Mouse (Mus musculus): ENCODE measurements around the gene Gm20388. TPM values are rescaled to one million over a fixed set of nuclear protein-coding genes. Genes with fewer than 3 reads are reported as not detected.
A peak's percentile ranks its signal among the peaks of the same experiment; 100 is the strongest.

Gene Gm20388
- polyA plus RNA-seq, 1 experiment from 2014 or later: 4.4 TPM

DNA sequence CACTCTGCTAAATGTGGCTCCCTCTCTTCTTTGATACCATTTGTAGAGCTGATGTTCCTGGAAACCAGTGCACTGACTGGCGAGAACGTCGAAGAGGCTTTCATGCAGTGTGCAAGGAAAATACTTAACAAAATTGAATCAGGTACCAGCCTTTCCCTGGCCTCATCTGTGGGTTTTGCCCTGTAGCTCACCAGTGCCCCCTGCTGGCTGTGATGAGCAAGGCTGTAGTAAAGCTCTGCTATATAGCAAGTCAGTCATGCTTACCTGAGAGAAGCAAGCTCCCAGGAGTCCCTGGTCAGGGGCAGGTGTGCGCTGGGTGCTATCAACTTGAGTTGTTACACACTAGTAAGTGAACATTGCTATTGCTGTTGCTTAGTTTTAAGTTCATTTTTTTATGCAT is 3922.1 kb downstream of the Gm20388 start:
- 98% methylated on average over 4 of the region's 4 CpGs for WGBS
- H3K36me3 ChIP-seq: peaks cover 90% of the 10 kb centered on the region

DNA sequence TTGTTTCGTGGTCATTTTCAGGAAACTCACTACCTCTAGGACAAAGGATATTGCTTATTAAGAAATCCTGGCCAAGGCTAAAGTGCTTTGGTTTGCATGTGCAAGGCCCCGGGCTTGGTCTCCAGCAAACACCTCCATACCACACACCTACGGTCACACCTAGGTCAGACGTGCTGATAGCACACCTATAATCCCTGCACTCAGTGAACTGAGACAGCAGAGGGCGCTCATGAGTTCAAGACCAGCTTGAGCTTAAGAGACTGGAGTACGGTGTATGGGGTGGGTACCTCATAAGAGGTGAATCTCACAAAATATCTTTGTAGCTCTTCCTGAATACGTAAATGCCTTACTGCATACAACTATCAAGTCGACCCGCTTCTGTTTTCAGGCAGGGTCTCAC is 3924.8 kb downstream of the Gm20388 start:
- H3K9ac ChIP-seq (replicated peaks): no peak overlapping the region
- no peak overlapping the region for H3K27ac ChIP-seq
- H3K9me3 ChIP-seq: no peaks in the 10 kb centered on the region; the same call in 1 of the 2 replicates
- H3K36me3 ChIP-seq: peaks cover 65% of the 10 kb centered on the region
- 0 out of 2 replicates have a peak, but pooled peaks have one; percentile 34 for ATAC-seq
- H3K4me2 ChIP-seq (replicated peaks): no peak overlapping the region
- H3K4me3 ChIP-seq (replicated peaks): no peak overlapping the region
- WGBS: 63% methylated on average over 9 of the region's 9 CpGs
- no peaks in the 10 kb centered on the region for H3K27me3 ChIP-seq
- no peaks in the 10 kb centered on the region for H3K4me1 ChIP-seq (replicated peaks)

More for the DNA sequence above, 3922.1 kb downstream of the Gm20388 start:
- H3K27me3 ChIP-seq: no peaks in the 10 kb centered on the region
- H3K9ac ChIP-seq (replicated peaks): no peak overlapping the region
- no peaks in the 10 kb centered on the region; the same call in 1 of the 2 replicates for H3K9me3 ChIP-seq
- H3K4me2 ChIP-seq (replicated peaks): no peak overlapping the region
- H3K4me3 ChIP-seq (replicated peaks): no peak overlapping the region
- H3K27ac ChIP-seq: no peak overlapping the region
- no peaks in the 10 kb centered on the region for H3K4me1 ChIP-seq (replicated peaks)
- ATAC-seq: no peak

DNA sequence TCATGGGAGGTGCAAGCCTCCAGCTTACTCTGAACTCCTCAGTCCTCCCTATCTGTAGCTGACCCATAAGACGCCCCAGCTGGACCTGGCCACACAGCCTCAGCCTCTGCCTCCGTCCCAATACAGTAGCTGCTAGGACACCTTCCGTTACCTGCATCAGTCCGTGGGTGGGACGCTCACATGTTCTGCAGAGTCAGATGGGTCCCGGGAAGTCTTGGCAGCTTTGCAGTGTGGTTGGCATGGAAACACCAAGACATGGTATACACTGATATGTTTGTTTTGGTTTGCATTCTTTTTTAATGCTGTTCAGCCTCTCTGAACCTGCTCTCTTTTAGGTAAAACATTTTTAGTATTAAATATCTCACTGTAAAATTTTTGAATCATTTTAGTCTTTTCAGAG is 3925.7 kb downstream of the Gm20388 start:
- WGBS: 93% methylated on average over 6 of the region's 6 CpGs
- no peaks in the 10 kb centered on the region for H3K4me1 ChIP-seq (replicated peaks)
- H3K4me3 ChIP-seq (replicated peaks): no peak overlapping the region
- no peak for ATAC-seq
- H3K36me3 ChIP-seq: peaks cover 58% of the 10 kb centered on the region
- H3K27ac ChIP-seq: no peak overlapping the region
- no peak overlapping the region for H3K4me2 ChIP-seq (replicated peaks)
- H3K27me3 ChIP-seq: no peaks in the 10 kb centered on the region
- H3K9ac ChIP-seq (replicated peaks): no peak overlapping the region
- H3K9me3 ChIP-seq: no peaks in the 10 kb centered on the region; the same call in 1 of the 2 replicates

- no peak overlapping the region for H3K4me3 ChIP-seq (replicated peaks)
- WGBS: 79% methylated on average over 9 of the region's 9 CpGs
- no peaks in the 10 kb centered on the region for H3K27me3 ChIP-seq
- ATAC-seq: no peak
- H3K4me2 ChIP-seq (replicated peaks): no peak overlapping the region
- H3K4me1 ChIP-seq (replicated peaks): no peaks in the 10 kb centered on the region
- H3K9ac ChIP-seq (replicated peaks): no peak overlapping the region
- H3K9me3 ChIP-seq: no peaks in the 10 kb centered on the region; the same call in 1 of the 2 replicates
- peaks cover 38% of the 10 kb centered on the region for H3K36me3 ChIP-seq
- H3K27ac ChIP-seq: no peak overlapping the region
Observed at GRCm38 (mm10) chr8:123838496-123838895, 3927.9 kb downstream of the Gm20388 start.

- H3K36me3 ChIP-seq: peaks cover 20% of the 10 kb centered on the region
- no peaks in the 10 kb centered on the region for H3K27me3 ChIP-seq
- H3K4me1 ChIP-seq (replicated peaks): no peaks in the 10 kb centered on the region
- no peak overlapping the region for H3K9ac ChIP-seq (replicated peaks)
- ATAC-seq: no peak
- H3K27ac ChIP-seq: no peak overlapping the region
- 94% methylated on average over 15 of the region's 15 CpGs for WGBS
- H3K4me2 ChIP-seq (replicated peaks): no peak overlapping the region
- H3K4me3 ChIP-seq (replicated peaks): no peak overlapping the region
- no peaks in the 10 kb centered on the region; the same call in 1 of the 2 replicates for H3K9me3 ChIP-seq
Observed at GRCm38 (mm10) chr8:123840578-123841345, 3930.1 kb downstream of the Gm20388 start.

DNA sequence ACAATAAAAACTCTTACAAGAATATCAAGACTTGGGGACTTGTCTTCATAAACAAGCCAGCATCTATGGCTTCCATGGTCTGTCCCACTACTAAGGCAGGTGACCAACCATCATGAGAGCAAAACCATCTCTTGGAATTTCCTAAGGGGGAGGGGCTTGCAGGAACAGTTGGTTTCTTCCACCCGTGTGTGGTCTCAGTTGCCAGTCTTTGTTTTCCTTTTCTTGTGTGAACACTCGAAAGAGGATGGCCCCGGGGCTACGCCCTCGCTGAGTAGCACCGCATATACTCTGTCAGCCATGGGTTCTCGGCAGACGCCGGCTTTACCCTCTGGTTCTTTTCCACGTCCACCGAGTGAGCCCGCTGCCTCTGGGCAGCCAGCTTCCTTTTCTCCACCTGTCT is 3931.4 kb downstream of the Gm20388 start:
- ATAC-seq: no peak
- no peak overlapping the region for H3K9ac ChIP-seq (replicated peaks)
- 91% methylated on average over 12 of the region's 12 CpGs for WGBS

GRCm38 (mm10) chr8:123844341-123844740 is 3933.7 kb downstream of the Gm20388 start:
- ATAC-seq: no peak
- Histone ChIP-seq H3K27ac (no peak overlapping the region), H3K4me1 (replicated peaks) (no peaks in the 10 kb centered on the region), H3K4me3 (replicated peaks) (no peak overlapping the region), H3K9ac (replicated peaks) (no peak overlapping the region), H3K27me3 (no peaks in the 10 kb centered on the region), H3K4me2 (replicated peaks) (no peak overlapping the region), H3K36me3 (peaks cover 7% of the 10 kb centered on the region; the same call in 1 of the 2 replicates), H3K9me3 (no peaks in the 10 kb centered on the region)
- WGBS: 89% methylated on average over 7 of the region's 7 CpGs

More for the DNA sequence above, 3931.4 kb downstream of the Gm20388 start:
- peaks cover 14% of the 10 kb centered on the region for H3K36me3 ChIP-seq
- no peaks in the 10 kb centered on the region; the same call in 1 of the 2 replicates for H3K9me3 ChIP-seq
- no peaks in the 10 kb centered on the region for H3K27me3 ChIP-seq
- no peak overlapping the region for H3K4me2 ChIP-seq (replicated peaks)
- no peak overlapping the region for H3K27ac ChIP-seq
- no peaks in the 10 kb centered on the region for H3K4me1 ChIP-seq (replicated peaks)
- H3K4me3 ChIP-seq (replicated peaks): no peak overlapping the region

DNA sequence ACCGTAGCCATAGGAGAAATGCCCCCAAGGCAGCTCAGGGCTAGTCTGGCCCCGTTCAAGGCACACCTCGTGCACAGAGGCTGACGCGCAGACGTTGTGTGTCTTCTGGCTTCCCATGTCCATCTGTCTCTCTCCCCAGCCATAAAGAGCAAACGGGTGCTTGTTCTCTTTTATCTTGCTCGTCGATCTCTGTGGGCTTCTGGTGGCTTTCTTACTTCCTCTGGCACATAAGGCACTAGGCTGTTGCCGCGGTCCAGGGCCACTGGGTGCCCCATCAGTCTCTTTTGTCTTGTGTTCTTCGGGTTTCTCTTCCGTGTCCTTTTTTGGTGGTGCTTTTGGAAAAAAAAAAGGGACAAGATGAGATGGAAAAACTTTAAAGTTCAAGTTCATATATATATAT is 3934.5 kb downstream of the Gm20388 start:
- WGBS: 93% methylated on average over 13 of the region's 13 CpGs
- H3K4me3 ChIP-seq (replicated peaks): no peak overlapping the region
- no peaks in the 10 kb centered on the region for H3K9me3 ChIP-seq
- H3K9ac ChIP-seq (replicated peaks): no peak overlapping the region
- ATAC-seq: no peak
- peaks cover 7% of the 10 kb centered on the region; the same call in 1 of the 2 replicates for H3K36me3 ChIP-seq
- H3K4me1 ChIP-seq (replicated peaks): no peaks in the 10 kb centered on the region
- no peak overlapping the region for H3K4me2 ChIP-seq (replicated peaks)
- H3K27ac ChIP-seq: no peak overlapping the region
- H3K27me3 ChIP-seq: no peaks in the 10 kb centered on the region

DNA sequence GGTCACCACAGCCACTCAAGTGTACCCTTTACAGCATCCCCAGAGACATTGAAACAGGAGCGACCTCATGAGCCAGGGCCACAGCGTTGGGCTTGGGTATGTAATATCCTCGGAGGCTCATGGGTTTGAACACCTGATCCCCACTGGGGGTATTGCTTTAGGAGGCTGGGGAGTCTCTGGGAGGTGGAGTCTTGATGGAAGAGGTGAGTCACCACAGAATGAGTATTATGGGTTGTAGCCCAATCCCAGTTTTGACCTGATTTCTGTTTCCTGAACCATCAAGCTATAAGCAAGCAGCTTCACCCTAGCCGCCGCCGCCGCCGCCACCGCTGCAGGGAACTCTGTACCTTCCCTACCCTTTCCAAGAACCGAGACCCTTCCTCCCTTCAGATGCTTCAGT is 3935.3 kb downstream of the Gm20388 start:
- no peak overlapping the region for H3K4me2 ChIP-seq (replicated peaks)
- H3K4me3 ChIP-seq (replicated peaks): no peak overlapping the region
- H3K9me3 ChIP-seq: no peaks in the 10 kb centered on the region
- no peak overlapping the region for H3K9ac ChIP-seq (replicated peaks)
- 93% methylated on average over 10 of the region's 10 CpGs for WGBS
- no peak overlapping the region for H3K27ac ChIP-seq
- peaks cover 7% of the 10 kb centered on the region; the same call in 1 of the 2 replicates for H3K36me3 ChIP-seq
- no peak for ATAC-seq
- no peaks in the 10 kb centered on the region for H3K4me1 ChIP-seq (replicated peaks)
- H3K27me3 ChIP-seq: no peaks in the 10 kb centered on the region

DNA sequence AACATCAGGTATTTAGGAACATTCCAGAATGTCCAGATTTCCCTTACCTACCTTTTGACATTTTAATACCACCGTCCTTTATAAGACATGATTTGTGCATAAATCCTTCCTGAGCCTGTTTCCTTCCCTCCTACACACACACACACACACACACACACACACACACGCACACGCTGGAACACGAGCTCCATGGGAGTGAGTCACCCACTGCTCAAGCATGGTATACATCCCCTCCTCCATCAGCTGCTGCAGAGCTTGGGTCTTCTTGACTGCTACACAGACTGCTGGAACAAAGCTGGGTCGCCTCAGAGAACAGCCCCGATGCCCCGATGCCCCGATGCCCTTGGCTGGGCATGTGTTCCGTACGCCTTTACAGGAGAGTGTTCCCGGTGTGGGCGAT is 3935.9 kb downstream of the Gm20388 start:
- H3K4me2 ChIP-seq (replicated peaks): no peak overlapping the region
- no peak overlapping the region for H3K27ac ChIP-seq
- no peak overlapping the region for H3K4me3 ChIP-seq (replicated peaks)
- WGBS: 93% methylated on average over 11 of the region's 12 CpGs
- no peaks in the 10 kb centered on the region for H3K27me3 ChIP-seq
- H3K9ac ChIP-seq (replicated peaks): no peak overlapping the region
- no peak for ATAC-seq
- H3K9me3 ChIP-seq: no peaks in the 10 kb centered on the region
- no peaks in the 10 kb centered on the region for H3K4me1 ChIP-seq (replicated peaks)
- H3K36me3 ChIP-seq: 0 out of 2 replicates have a peak, but pooled peaks cover 4% of the 10 kb centered on the region

DNA sequence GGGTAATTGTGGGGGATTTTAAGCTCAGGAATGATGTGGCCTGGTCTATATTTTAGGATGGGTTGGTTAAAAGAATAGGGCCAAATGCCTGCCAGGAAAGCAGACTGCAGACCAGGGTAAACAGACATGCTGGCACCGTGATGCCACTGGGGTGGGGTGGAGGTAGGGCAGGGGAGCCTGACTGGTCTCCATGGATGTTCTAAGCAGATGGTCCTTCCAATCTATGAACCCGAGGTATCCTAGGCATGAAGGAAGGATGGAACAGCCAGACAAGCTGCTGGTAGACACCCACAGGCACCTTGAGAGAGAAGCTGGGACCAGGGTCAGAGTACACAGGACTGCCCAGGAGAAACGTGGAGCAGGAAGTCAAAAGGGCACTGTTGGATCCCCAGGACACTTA is 3936.9 kb downstream of the Gm20388 start:
- Histone ChIP-seq H3K4me3 (replicated peaks) (no peak overlapping the region), H3K27me3 (no peaks in the 10 kb centered on the region), H3K27ac (no peak overlapping the region), H3K9me3 (no peaks in the 10 kb centered on the region), H3K4me2 (replicated peaks) (no peak overlapping the region), H3K4me1 (replicated peaks) (no peaks in the 10 kb centered on the region), H3K9ac (replicated peaks) (no peak overlapping the region), H3K36me3 (0 out of 2 replicates have a peak, but pooled peaks cover 4% of the 10 kb centered on the region)
- ATAC-seq: no peak
- WGBS: 75% methylated on average over 3 of the region's 3 CpGs

- Histone ChIP-seq H3K4me1 (replicated peaks) (no peaks in the 10 kb centered on the region), H3K36me3 (0 out of 2 replicates have a peak, but pooled peaks cover 4% of the 10 kb centered on the region), H3K4me3 (replicated peaks) (no peak overlapping the region), H3K9ac (replicated peaks) (no peak overlapping the region), H3K9me3 (no peaks in the 10 kb centered on the region), H3K27ac (no peak overlapping the region), H3K27me3 (no peaks in the 10 kb centered on the region), H3K4me2 (replicated peaks) (no peak overlapping the region)
- 91% methylated on average over 4 of the region's 4 CpGs for WGBS
- ATAC-seq: no peak
Observed at GRCm38 (mm10) chr8:123849352-123849751, 3938.7 kb downstream of the Gm20388 start.

All from midbrain, embryonic 13.5 days (tissue).